Mouse (Mus musculus) midbrain, embryonic 13.5 days (tissue): ENCODE data around the gene Spint2. TPM values are rescaled to one million over a fixed set of nuclear protein-coding genes. Genes with fewer than 3 reads are reported as not detected.
A peak's percentile ranks its signal among the peaks of the same experiment; 100 is the strongest.

ENCODE experiments used
- ATAC-seq: fragments of 200-750 bp; cut with Nextera tagmentation; 2 replicates; pipeline ENCODE4 v1.8.0; 2017; ENCODE audit warnings: mild to moderate bottlenecking, moderate TSS enrichment, moderate library complexity
- H3K27ac ChIP-seq: fragments of 300-500 bp; sonication (generic); 2 replicates; pipeline ENCODE4 v1.5.1; 2015; ENCODE audit warnings: inconsistent platforms, mild to moderate bottlenecking, moderate library complexity
- H3K27me3 ChIP-seq: fragments of 300-500 bp; sonication (generic); 2 replicates; pipeline ENCODE4 v1.6.1; 2015; ENCODE audit warnings: mild to moderate bottlenecking, inconsistent platforms
- H3K36me3 ChIP-seq: fragments of 300-500 bp; sonication (generic); 2 replicates; pipeline ENCODE4 v1.6.1; 2015; ENCODE audit warnings: mild to moderate bottlenecking, inconsistent platforms
- H3K4me1 ChIP-seq: fragments of 300-500 bp; sonication (generic); replicated peaks from 2 replicates; pipeline ENCODE4 v1.6.1; 2015; ENCODE audit warnings: inconsistent platforms
- H3K4me2 ChIP-seq: fragments of 300-500 bp; sonication (generic); replicated peaks from 2 replicates; pipeline ENCODE4 v1.6.1; 2015; ENCODE audit warnings: moderate library complexity, mild to moderate bottlenecking, inconsistent platforms
- H3K4me3 ChIP-seq: fragments of 300-500 bp; sonication (generic); replicated peaks from 2 replicates; pipeline ENCODE4 v1.5.1; 2015; ENCODE audit warnings: mild to moderate bottlenecking, inconsistent platforms
- H3K9ac ChIP-seq: fragments of 300-500 bp; sonication (generic); replicated peaks from 2 replicates; pipeline ENCODE4 v1.6.1; 2015; ENCODE audit warnings: mild to moderate bottlenecking, inconsistent platforms
- H3K9me3 ChIP-seq: fragments of 300-500 bp; sonication (generic); 2 replicates; pipeline ENCODE4 v1.6.1; 2016; ENCODE audit warnings: mild to moderate bottlenecking, inconsistent platforms
- WGBS: fragments of 180-500 bp; shearing (Covaris S2); methylation state at CpG from one replicate; pipeline ENCODE4 v1.1.7; 2015; 5-methylcytosine and 5-hydroxymethylcytosine counted together
- polyA plus RNA-seq: library from polyadenylated mRNA; unstranded; fragments of >200 nt; fragmentation: Nextera tagmentation; extraction: Ambion mirVana; gene quantifications from 2 replicates; pipeline ENCODE4 v1.2.1, GENCODE M21; 2015

Gene Spint2
- polyA plus RNA-seq, 1 experiment from 2014 or later, result 26.1 TPM

DNA sequence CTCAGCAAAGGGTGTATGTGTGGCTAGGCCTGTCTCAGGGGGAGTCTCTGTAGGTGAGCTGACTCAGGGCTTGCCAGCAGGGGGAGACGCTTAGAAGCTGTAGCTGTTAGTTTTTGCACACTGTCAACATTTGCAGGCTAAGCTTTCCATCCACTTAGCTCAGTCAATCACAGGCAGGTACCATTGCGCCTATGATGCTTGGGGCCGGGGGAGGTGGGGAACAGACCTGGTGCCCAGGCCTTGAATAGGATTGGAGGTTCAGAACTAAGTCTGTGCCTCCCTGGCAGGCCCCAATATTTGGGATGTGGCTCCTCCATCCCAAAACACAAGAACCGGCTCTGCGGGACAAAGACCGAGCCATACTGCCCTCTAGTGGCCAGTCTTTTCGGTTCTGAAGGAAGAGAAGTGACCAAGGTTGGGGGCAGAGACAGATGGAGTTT, 19.4 kb upstream of the Spint2 start:
- Histone ChIP-seq H3K9ac (no peak overlapping the region), H3K4me3 (0 out of 2 replicates have a peak overlapping the region, but pooled peaks have one; percentile 11), H3K27me3 (no peaks in the 10 kb centered on the region), H3K4me1 (peaks cover 27% of the 10 kb centered on the region), H3K36me3 (no peaks in the 10 kb centered on the region), H3K27ac (peak overlapping the region; percentile 75), H3K9me3 (no peaks in the 10 kb centered on the region), H3K4me2 (peak overlapping the region; percentile 36)
- ATAC-seq, result no peak
- WGBS, result 2% methylated on average over 7 of the region's 7 CpGs

DNA sequence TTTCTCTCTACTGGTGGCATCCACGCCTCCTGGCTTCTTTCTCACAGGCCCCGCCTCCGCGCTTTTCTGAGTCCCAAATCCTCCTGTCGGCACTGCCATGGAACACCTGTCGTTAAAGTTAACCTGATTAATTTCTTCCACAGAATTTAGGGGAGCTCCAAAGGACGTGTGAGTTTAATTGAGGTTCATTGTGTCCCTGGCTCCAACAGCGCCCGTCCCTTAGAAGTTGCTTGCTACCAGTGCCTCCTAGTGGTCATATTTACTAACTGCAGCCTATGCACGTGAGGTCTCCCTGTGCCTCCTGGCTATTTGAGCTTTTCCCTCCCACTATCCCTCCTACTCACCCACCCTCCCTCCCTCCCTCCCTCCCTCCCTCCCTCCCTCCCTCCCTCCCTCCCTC, 15.3 kb upstream of the Spint2 start:
- H3K36me3 ChIP-seq, result no peaks in the 10 kb centered on the region
- no peak for ATAC-seq
- no peak overlapping the region for H3K9ac ChIP-seq
- H3K4me1 ChIP-seq, result peaks cover 23% of the 10 kb centered on the region
- no peak overlapping the region for H3K4me3 ChIP-seq
- H3K9me3 ChIP-seq, result no peaks in the 10 kb centered on the region
- 15% methylated on average over 10 of the region's 10 CpGs for WGBS
- H3K27me3 ChIP-seq, result no peaks in the 10 kb centered on the region
- H3K27ac ChIP-seq, result no peak overlapping the region
- no peak overlapping the region for H3K4me2 ChIP-seq

DNA sequence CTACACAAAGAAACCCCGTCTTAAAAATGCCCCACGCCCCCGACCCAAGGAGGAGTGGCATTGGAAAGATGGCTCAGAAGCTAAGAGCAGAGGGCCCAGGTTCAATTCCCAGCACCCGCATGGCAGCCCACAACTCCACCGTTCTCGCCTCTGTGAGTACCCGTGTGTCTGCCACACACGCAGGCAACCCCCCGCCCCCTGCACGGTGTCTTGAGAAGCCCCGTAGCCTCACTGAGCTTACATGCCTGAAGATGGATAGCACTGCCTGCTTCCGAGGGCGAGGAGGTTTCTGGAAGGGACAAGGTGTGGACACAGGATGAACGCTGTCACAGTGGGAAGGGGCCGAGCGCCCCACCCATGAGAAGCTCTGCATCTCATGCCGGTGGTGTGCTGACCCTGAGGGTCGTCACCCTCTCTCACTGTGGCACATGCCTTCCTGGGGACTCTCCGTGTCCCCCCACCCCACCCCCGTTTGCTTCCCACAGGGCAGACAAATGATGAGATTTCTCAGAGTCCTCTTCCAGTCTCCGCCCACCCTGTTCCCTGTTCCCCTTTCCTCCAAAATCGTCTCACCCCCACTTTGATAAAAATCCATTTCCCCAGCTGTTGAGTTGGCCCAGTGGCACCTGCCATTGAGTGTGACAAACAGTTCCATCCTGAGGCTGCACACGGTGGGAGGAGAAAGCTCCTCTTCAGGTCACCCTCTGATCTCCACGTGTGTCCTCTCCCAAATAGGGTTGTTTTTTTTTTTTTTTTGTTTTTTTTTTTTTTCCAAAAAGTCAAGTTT, 14.3 kb upstream of the Spint2 start:
- ATAC-seq, result no peak
- no peaks in the 10 kb centered on the region for H3K36me3 ChIP-seq
- no peak overlapping the region for H3K9ac ChIP-seq
- peaks cover 32% of the 10 kb centered on the region for H3K4me1 ChIP-seq
- no peak overlapping the region for H3K4me3 ChIP-seq
- no peaks in the 10 kb centered on the region for H3K9me3 ChIP-seq
- H3K27ac ChIP-seq, result no peak overlapping the region
- no peaks in the 10 kb centered on the region for H3K27me3 ChIP-seq
- 86% methylated on average over 24 of the region's 24 CpGs for WGBS
- H3K4me2 ChIP-seq, result no peak overlapping the region

DNA sequence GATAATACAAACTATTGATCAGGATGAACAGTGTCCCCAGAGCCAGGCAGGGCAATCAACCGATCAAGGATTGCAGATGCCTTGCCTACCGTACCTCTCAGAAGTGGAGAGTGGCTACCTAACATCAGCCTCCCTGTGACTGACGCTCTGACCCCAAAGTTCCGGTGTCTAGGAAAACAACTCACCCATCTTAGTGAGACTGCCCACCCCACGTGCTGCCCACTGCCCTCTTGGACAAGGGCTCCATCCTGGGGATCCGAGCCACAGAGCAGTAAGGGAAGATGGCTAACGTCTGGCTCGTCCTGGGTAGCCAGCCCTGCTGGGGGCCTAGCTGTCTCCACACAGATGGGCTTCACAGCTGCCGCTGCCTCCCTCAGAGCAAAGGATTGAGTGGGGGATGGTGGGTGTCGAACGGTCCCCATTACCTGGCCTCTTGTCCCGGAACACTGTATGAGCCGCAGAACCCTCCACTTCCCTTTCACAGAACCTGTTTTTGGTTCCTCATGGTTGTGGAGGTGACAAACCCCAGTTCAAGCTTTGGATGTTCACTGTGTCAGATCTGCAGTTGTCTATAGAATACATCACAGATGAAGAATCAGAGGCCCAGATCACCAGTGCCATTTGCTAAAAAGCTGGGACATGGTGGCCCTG, 12.5 kb upstream of the Spint2 start:
- no peaks in the 10 kb centered on the region for H3K27me3 ChIP-seq
- no peak for ATAC-seq
- 0 out of 2 replicates have a peak overlapping the region, but pooled peaks have one; percentile 66 for H3K27ac ChIP-seq
- 62% methylated on average over 13 of the region's 13 CpGs for WGBS
- no peak overlapping the region for H3K4me2 ChIP-seq
- no peak overlapping the region for H3K4me3 ChIP-seq
- H3K4me1 ChIP-seq, result peaks cover 45% of the 10 kb centered on the region
- no peaks in the 10 kb centered on the region for H3K36me3 ChIP-seq
- H3K9ac ChIP-seq, result no peak overlapping the region
- no peaks in the 10 kb centered on the region for H3K9me3 ChIP-seq

DNA sequence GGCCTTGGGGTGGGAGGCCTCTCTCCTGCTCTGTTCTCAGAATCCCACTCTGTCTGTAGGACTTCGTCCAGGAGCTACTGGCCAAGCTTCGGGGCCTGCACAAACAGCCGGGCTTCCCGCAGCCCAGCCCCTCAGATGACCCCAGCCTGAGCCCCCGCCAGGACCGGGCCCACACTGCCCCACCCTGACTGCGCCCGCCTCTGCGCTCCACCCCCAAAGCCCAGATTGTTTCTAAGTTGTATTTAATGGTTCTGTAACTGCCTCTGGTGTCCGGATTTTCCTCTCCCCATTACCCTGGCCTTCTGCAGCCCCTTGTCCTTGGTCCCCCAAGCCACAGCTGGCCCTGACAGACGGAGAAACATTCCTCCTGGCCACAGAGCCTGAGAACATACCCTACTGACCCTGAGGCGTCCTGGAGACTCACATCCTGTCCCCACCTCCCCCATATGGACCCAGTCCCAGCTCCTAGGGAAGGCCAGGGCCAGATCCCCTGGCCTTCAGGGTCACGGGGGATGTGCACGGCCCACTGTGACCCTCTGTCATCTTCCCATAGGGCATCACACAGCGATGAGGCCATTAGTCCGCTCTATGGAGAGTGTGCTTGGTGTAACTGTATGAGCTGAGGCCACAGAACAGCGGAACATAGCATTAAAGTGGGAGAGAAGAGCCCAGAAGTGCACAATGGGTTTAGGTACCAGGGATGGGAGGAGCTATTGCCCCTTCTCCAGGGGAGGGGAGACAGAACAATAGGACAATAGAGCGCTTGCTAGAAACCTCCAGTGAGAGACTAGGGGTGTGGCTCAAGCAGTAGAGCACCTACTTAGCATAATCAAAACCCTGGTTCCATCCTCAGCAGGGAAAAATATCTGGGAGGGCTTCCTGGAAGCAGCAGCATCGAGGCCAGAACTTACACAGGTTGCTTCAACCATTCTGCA, 11.7 kb upstream of the Spint2 start:
- Histone ChIP-seq H3K9me3 (no peaks in the 10 kb centered on the region), H3K9ac (no peak overlapping the region), H3K4me3 (no peak overlapping the region), H3K36me3 (no peaks in the 10 kb centered on the region), H3K27me3 (no peaks in the 10 kb centered on the region), H3K4me2 (no peak overlapping the region), H3K4me1 (peaks cover 51% of the 10 kb centered on the region), H3K27ac (peak overlapping the region; percentile 74)
- ATAC-seq, result peak; percentile 10; the same call in 1 of the 2 replicates
- 26% methylated on average over 19 of the region's 19 CpGs for WGBS

DNA sequence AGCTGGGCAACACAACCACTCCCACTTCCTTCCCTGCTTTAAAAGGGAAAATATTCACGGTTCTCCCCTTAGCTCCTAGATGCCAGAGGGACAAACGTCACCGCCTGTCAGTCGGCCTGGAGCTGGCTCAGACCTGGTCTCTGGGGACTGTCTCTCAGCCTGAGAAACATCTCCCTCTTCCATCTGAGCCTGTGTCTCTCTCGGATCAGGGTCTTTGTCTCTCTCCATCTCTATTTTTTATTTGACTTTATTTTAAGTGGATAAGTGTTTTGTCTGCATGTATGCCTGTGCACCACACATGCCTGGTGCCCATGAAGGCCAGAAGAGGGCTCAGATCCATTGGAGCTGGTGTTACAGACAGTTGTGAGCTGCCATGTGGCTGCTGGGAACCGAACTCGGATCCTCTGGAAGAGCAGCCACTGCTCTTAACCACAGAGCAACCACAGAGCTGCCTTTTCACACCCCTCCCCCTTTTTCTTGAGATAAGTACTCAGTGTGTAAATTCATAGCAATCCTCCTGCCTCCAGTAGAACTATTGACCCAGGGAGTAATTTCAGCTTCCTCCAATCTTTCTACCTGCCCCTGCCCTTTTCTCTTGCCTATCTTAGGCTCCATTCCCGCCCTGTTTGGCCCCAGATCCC, 10.9 kb upstream of the Spint2 start:
- Histone ChIP-seq H3K27me3 (0 out of 2 replicates have a peak, but pooled peaks cover 5% of the 10 kb centered on the region), H3K27ac (peak overlapping the region; percentile 74), H3K9ac (0 out of 2 replicates have a peak overlapping the region, but pooled peaks have one; percentile 29), H3K36me3 (no peaks in the 10 kb centered on the region), H3K9me3 (no peaks in the 10 kb centered on the region), H3K4me2 (peak overlapping the region; percentile 14; the same call in 1 of the 2 replicates), H3K4me3 (no peak overlapping the region), H3K4me1 (peaks cover 51% of the 10 kb centered on the region)
- ATAC-seq, result no peak; the same call in 1 of the 2 replicates
- WGBS, result 31% methylated on average over 8 of the region's 8 CpGs

DNA sequence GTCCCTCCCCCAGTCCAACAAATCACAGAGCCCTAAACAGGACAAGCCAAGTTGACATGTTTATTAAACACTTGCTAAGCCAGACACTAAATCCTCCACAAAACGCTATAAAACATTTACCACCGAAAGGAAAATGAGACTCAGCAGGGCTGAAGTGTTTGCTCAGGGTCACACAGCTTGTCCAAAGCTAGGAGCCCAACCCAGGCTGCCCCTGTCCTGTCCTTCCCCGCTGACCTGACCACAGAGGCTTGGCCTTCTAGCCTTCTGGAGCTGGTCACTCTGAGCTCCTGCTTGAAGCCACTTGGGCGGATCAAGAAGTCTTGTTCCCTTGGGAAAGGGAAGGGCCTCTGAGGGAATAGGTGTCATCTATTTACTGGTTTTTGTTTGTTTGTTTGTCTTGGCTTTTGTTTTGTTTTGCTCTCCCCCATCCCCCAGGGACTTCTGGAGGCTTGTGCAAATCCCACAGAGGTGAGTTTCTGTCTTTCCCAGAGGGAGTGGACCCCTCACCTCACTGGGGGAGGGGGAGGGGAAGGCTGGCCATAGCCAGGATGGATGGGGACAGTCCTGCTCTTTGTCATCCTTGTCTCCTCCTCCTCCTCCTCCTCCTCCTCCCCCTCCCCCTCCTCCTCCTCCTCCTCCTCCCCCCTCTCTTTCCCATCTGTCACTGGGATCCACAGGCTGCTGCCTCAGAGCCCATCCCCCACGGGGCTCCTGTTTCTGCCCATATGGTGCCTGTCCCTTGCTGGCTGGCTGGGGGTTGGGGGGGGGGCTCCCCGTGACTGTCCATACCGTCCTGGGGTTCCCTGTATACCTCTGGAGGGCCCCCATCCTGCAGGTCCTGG, 10.1 kb upstream of the Spint2 start:
- H3K27ac ChIP-seq, result peak overlapping the region; percentile 74
- peak overlapping the region; percentile 14; the same call in 1 of the 2 replicates for H3K4me2 ChIP-seq
- peak; percentile 53 for ATAC-seq
- H3K9me3 ChIP-seq, result no peaks in the 10 kb centered on the region
- H3K4me1 ChIP-seq, result peaks cover 51% of the 10 kb centered on the region
- 0 out of 2 replicates have a peak overlapping the region, but pooled peaks have one; percentile 29 for H3K9ac ChIP-seq
- 0 out of 2 replicates have a peak, but pooled peaks cover 5% of the 10 kb centered on the region for H3K27me3 ChIP-seq
- no peaks in the 10 kb centered on the region for H3K36me3 ChIP-seq
- no peak overlapping the region for H3K4me3 ChIP-seq
- WGBS, result 24% methylated on average over 7 of the region's 7 CpGs

DNA sequence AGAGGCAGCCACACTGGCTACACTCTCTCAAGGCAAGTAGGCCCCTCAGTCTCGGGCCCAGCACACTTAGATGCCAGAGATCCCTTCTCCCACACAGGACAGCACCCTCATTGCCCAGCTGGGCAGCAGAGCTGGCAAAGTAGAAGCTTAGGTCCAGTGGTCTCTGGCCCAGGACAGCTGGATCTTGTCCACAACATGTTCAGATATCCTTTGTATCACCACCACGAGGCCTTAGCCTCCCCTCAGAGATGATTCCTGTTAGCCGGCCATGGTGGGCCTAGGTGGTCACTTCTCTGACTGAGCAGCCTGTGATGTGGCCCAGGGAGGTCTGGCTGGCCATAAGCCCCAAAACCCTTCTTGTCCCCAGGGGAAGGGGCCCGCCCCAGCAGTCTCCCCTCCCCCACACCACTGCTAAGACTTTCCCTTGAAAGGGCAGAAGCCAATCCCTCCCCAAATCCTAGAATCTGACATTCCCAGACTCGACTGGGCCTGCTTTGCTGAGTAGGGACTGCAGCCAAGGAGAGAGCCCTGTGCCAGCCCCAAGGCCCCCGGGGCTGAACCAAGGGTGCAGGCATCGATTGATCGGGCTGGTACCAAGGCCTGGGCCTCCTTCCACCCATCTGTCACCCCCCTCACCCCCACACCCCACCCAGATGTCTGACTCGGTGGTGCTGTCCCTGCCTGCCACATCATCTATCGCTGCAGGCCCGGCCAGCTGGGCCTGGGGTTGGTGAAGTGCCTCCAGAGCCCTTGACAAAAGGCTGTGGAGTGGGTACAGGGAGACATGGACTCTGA, 9.2 kb upstream of the Spint2 start:
- Histone ChIP-seq H3K27me3 (0 out of 2 replicates have a peak, but pooled peaks cover 8% of the 10 kb centered on the region), H3K9me3 (no peaks in the 10 kb centered on the region), H3K4me3 (no peak overlapping the region), H3K4me1 (peaks cover 51% of the 10 kb centered on the region), H3K4me2 (0 out of 2 replicates have a peak overlapping the region, but pooled peaks have one; percentile 2), H3K27ac (peak overlapping the region; percentile 48), H3K36me3 (no peaks in the 10 kb centered on the region), H3K9ac (no peak overlapping the region)
- 35% methylated on average over 11 of the region's 11 CpGs for WGBS
- ATAC-seq, result no peak

DNA sequence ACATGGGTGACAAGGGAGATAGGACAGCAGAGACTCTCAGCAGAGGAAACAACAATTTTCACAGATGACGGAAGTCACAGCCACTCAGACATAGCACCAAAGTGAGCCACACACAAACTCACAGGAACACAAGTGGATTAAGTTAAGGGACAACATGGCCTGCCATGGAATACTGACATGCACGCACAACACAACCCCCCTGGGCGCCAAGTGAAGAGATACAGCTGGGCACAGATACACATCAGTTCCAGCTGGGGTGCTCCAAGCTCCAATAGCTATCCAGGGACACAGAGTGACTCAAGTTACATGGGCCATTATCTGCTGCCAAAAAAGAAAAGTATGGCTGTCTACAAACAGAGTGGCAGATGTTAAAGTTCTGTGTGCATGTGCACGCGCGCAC, 8.1 kb upstream of the Spint2 start:
- Histone ChIP-seq H3K27ac (no peak overlapping the region), H3K4me2 (peak overlapping the region; percentile 95), H3K9me3 (no peaks in the 10 kb centered on the region), H3K4me1 (peaks cover 51% of the 10 kb centered on the region), H3K4me3 (peak overlapping the region; percentile 49), H3K9ac (no peak overlapping the region), H3K27me3 (peaks cover 11% of the 10 kb centered on the region), H3K36me3 (no peaks in the 10 kb centered on the region)
- ATAC-seq, result no peak
- 77% methylated on average over 6 of the region's 6 CpGs for WGBS
